Mouse (Mus musculus): ENCODE data around the gene Myo1b.

Gene Myo1b

GRCm38 (mm10) chr1:51734721-51735120 lies 181.2 kb downstream of the Myo1b start:
- DNase-seq (ENCODE audit: low read depth, low spot score), result no peak

DNA sequence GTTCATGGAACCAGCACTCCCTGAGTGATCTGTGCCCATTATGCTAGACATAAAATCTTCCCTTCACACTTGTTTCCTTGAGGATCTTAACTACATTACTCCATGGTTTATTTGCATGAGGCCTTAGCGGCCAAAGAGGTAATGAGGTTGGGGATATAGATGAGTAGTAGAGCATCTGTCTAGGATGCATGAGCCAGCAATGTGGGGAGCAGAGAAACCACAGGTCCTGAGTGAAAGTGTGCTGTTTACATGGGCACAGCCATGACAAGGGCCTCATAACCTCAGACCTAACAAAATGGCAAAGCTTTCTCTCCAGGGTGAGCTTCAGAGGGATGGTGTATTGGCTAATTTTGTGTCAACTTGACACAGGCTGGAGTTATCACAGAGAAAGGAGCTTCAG lies 186.5 kb downstream of the Myo1b start:
- DNase-seq (ENCODE audit: low read depth, low spot score), result no peak

DNA sequence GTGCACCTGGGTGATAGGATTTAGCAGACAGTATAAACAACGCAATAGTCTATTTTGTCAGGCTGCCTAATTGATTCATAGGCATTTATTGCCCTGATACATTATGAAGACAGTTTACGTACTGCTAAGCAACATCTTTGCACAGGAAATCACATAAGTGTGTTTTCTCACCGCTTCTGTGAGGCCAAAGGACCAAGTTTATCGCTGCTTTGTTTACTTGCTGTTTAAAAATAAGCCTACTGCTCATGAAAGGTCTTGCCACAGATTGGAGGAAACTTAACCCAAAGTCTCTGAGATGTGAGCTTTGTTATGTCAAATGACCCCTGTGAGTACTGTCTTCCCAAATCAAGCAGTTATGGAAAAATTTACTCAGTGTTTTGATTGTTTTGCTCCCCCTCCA lies 187.1 kb downstream of the Myo1b start:
- no peak for DNase-seq (ENCODE audit: low read depth, low spot score)

DNA sequence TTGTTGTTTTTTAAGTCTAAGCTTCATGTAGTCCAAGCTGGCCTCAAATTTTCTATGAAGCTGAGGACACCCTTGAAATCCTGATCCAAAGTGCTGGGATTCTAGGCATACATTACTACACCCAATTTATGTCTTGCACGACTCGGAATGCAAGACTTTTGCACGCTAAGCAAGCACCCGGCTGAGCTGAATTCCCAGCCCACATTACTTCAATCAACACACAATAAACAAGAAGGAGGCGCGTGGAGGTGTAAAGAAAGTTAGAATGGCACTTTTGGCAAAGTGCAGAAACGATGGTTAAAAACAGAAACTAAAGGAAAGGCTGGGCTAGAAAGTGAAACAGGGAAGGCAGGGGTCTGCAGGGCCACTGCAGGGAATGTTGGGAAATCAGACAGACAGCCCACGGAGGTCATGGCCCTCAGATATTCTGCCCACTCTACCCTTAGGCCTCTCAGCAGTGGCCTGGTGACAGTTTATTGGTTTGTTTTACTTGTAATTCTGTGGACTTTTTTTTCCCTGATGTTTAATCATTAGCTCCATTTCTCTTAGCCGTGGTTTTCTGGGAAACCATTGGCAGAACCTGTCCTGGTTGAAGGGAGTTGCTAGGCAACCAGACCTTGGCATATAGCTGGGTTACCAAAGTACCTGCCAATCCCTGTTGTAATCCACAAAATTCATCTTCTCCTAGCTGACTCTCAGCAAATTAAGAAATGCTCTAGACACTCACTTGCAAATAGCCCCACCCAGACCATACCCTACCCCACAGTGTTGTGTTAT lies 195.8 kb downstream of the Myo1b start:
- DNase-seq (ENCODE audit: low read depth, low spot score), result no peak

- DNase-seq (ENCODE audit: low read depth, low spot score), result no peak
Observed at GRCm38 (mm10) chr1:51710831-51711230, 205.0 kb downstream of the Myo1b start.

DNA sequence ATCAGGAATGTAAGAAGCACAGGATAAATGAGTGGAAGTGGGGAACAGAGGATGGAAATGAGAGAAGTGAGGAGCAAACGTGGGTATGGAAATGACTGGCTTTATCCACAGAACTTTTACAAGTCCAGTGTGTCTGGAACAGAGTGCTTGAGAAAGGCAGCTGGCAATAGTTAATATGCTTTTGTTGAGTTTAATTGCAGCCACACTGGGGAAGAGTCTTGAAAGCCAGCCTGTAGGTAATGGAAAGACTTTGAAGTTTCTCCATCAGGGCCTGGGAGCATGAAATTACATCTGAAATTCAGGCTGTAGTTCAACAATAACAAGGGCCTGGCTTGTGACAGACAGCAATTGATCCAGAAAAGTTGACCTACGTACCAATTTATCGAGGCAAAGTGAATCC lies 209.8 kb downstream of the Myo1b start:
- no peak for DNase-seq (ENCODE audit: low read depth, low spot score)

DNA sequence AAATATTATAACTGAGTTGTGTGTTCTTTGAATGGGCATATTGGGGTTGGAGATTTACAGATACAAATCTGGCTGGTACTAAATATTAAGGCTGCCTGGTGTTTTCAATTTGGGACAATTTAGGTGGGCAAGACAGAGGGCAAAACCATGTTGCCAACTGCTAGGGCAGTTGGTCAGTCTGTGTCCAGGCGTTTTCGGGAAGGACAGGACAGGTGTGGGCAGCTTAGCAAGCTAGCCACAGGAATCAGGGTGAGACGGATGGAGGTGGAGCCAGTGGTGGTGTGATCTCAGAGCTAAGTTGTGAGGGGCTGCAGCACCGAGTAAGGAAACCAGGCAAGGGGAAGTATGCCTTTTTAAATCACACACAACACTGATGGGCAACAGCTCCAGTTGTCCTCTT lies 211.3 kb downstream of the Myo1b start:
- no peak for DNase-seq (ENCODE audit: low read depth, low spot score)

Measured in 3T3-L1 (cell line).